Mouse (Mus musculus) B cell, adult (primary cell): ENCODE results near the gene Gm7145. TPM values are rescaled to one million over a fixed set of nuclear protein-coding genes. Genes with fewer than 3 reads are reported as not detected.

Experiments used
- total RNA-seq: library from RNA; stranded (reverse); gene quantifications from 4 replicates; pipeline ENCODE4 v1.2.4, GENCODE M21; 2023; ENCODE audit not compliant: inconsistent age

Gene Gm7145
- total RNA-seq, result not detected in 4 replicates

GRCm38 (mm10) chr1:117965639-117966038 lies at the start of gene Gm7145:
Gm7145 (plus strand) TSS chr1:117965939.

GRCm38 (mm10) chr1:117927715-117928114 lies 38.0 kb upstream of the Gm7145 start, which contains the start of gene Gm28168:
Gm28168 (plus strand) TSS chr1:117928015.

Other genes with a start within 250 kb of the Gm7145 start
- gene B020011L13Rik, start 184.8 kb upstream of the Gm7145 start, total RNA-seq, result not detected in 4 replicates
- gene Gm28360, start 135.9 kb upstream of the Gm7145 start, total RNA-seq, result not detected in 4 replicates
- gene Gm28168, start 37.9 kb upstream of the Gm7145 start, total RNA-seq, result not detected in 4 replicates
- gene Gm29106, start 210.6 kb downstream of the Gm7145 start, total RNA-seq, result not detected in 4 replicates